Mouse (Mus musculus) left cerebral cortex, adult 2 months (tissue): ENCODE data around the gene Itga9. TPM values are rescaled to one million over a fixed set of nuclear protein-coding genes. Genes with fewer than 3 reads are reported as not detected.

Source experiments
- DNase-seq, 2 experiments: peaks; one replicate each; pipeline ENCODE4 v3.0.0; 2021 to 2022; ENCODE audit warnings: low spot score in 2 of 2, mixed read lengths in 1 of 2; ENCODE audit errors: extremely low spot score in 1 of 2
- H3K27ac ChIP-seq: fragments of 200-600 bp; 2 replicates; pipeline ENCODE4 v1.8.1; 2022
- H3K4me3 ChIP-seq: fragments of 200-600 bp; 2 replicates; pipeline ENCODE4 v1.8.1; 2022
- CTCF ChIP-seq: fragments of 200-600 bp; IDR thresholded peaks from 2 replicates; pipeline ENCODE4 v1.8.1; 2022; ENCODE audit warnings: antibody characterized with exemption, mild to moderate bottlenecking, moderate library complexity
- intact Hi-C: fragments of 180-260 bp; cut with DNase I; formaldehyde crosslinking; loops from one replicate; pipeline ENCODE4 v1.15.1; 2025
- total RNA-seq, 2 experiments: library from RNA; stranded (reverse); gene quantifications; 2 replicates each; pipeline ENCODE4 v1.2.3; 2021

Itga9 gene
- total RNA-seq, 2 experiments from 2014 or later: 8.2 to 8.3 TPM

DNA sequence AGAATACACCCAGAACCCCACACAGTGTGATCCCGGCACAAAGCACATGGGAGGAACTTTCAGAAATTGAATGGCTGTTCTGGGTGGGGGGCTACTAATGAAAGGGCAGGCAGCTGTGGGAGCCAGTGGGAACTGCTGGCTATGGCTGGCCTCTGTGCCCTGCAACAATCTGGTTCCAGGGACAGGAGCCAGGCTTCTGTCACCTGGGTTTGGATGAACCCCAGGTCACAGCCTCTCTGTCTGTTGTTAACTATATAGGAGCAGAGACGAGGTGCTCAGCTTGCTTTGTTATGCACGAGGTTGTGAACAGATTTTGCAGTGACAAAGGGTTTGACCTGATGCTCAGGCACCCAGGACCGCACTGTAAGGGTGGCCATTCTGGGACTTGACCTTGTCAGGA lies 2.1 kb downstream of the Itga9 start:
- no peak for TF ChIP-seq CTCF
- Histone ChIP-seq H3K27ac (no peak overlapping the region), H3K4me3 (no peak overlapping the region)
- intact Hi-C loops: no loop called here
- DNase-seq: no peak

GRCm38 (mm10) chr9:118610060-118610459 lies 3.6 kb downstream of the Itga9 start:
- DNase-seq: peak; percentile 37 to 41
- Histone ChIP-seq H3K4me3 (no peak overlapping the region), H3K27ac (no peak overlapping the region)
- intact Hi-C loops: loop anchor here (2.0 kb wide), 1 partner anchor 73 kb away; no protein-coding TSS in a partner anchor
- peak; percentile 57 for TF ChIP-seq CTCF

DNA sequence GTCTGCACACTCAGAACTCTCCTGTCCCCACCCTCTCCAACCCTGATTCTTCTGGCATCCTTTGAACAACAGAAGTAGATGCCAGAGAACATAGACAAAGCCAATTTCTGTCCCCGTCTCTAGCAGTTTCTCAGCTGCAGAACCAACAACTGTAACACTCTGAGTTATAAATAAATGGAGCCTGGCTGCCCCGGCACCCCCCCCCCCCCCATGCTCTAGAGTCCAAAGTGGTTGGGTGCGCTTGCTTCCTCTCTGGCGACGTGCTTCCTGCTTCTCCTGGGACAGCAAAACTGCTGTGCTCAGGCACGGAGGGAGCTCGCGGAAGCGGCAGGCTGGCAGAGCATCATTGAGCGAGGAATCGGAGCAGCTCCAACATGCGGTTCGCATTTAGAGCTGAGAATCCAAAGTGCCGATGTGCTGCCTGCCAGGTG lies 4.6 kb downstream of the Itga9 start:
- peak; percentile 36 to 39 for DNase-seq
- Histone ChIP-seq H3K27ac (no peak overlapping the region), H3K4me3 (peak overlapping the region; percentile 3)
- intact Hi-C loops: loop anchor here (2.0 kb wide), 1 partner anchor 72 kb away; no protein-coding TSS in a partner anchor
- TF ChIP-seq CTCF: no peak

DNA sequence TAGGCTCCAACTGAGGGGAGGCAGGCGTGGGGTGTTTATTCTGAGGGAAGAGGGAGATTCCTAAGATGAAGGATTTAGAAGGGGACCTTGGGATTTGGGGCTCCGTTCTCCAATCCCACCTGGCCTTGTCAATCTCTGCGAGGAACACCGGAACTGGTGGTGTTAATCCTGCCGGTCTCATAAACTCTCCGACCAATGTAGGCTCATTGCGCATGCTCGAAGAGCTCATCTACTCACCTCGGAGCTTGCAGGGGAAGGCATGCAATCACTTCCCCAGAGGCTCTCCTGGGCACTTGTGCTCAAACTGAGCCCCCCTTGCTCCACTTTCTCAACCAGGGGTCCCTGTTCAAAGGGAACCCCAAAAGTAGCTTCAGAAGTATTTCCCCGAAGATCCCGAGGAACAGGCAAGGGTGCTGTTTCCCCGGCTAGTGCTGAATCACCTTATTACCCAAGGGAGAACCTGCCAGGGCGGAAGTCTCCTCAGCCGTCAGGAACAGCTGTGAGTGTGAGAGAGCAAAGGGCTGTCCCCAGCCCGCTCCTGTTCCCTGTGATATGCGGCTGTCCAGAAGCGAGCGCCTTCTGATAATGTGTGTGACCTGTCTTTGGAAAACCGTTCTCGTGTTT lies 5.6 kb downstream of the Itga9 start:
- intact Hi-C loops: loop anchor here (2.0 kb wide), 1 partner anchor 71 kb away; no protein-coding TSS in a partner anchor
- Histone ChIP-seq H3K4me3 (no peak overlapping the region), H3K27ac (no peak overlapping the region)
- no peak for DNase-seq
- TF ChIP-seq CTCF: no peak

GRCm38 (mm10) chr9:118617237-118617636 lies 10.7 kb downstream of the Itga9 start:
- no peak overlapping the region for H3K4me3 ChIP-seq
- DNase-seq: no peak
- intact Hi-C loops: no loop called here
- no peak overlapping the region for H3K27ac ChIP-seq
- TF ChIP-seq CTCF: no peak

- H3K27ac ChIP-seq: no peak overlapping the region
- no peak for TF ChIP-seq CTCF
- no peak overlapping the region for H3K4me3 ChIP-seq
- no peak for DNase-seq
- intact Hi-C loops: no loop called here
Observed at GRCm38 (mm10) chr9:118618732-118619250, 12.3 kb downstream of the Itga9 start.

GRCm38 (mm10) chr9:118620807-118621206 lies 14.3 kb downstream of the Itga9 start:
- TF ChIP-seq CTCF: no peak
- no peak for DNase-seq
- no peak overlapping the region for H3K4me3 ChIP-seq
- intact Hi-C loops: no loop called here
- no peak overlapping the region for H3K27ac ChIP-seq

- no peak overlapping the region for H3K27ac ChIP-seq
- H3K4me3 ChIP-seq: no peak overlapping the region
- no peak for DNase-seq
- TF ChIP-seq CTCF: no peak
- intact Hi-C loops: no loop called here
Observed at GRCm38 (mm10) chr9:118621691-118622090, 15.2 kb downstream of the Itga9 start.

- Histone ChIP-seq H3K4me3 (no peak overlapping the region), H3K27ac (no peak overlapping the region)
- TF ChIP-seq CTCF: no peak
- intact Hi-C loops: no loop called here
- DNase-seq: no peak
Observed at GRCm38 (mm10) chr9:118622376-118623166, 16.1 kb downstream of the Itga9 start.

GRCm38 (mm10) chr9:118623483-118623882 lies 17.0 kb downstream of the Itga9 start:
- no peak overlapping the region for H3K27ac ChIP-seq
- intact Hi-C loops: no loop called here
- TF ChIP-seq CTCF: no peak
- DNase-seq: no peak
- no peak overlapping the region for H3K4me3 ChIP-seq

DNA sequence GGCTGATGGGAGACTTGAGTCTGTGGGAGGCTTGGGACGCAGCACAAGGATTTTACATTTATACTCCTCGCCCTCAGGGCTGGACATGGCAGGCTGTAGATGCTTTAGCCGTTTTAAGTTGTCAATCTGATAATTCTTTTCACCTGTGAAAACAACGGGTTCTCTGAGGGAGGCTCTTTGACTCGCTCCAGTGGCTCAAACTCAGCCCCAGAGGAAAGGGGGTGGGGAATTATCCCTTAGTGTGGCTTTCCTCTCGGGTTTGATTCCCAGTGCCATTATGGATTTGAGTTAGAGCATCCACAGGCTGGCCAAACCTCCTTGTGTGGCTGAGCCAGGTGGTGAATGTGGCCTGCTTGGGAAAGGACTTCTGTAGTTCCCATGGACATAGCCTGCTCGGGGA lies 17.7 kb downstream of the Itga9 start:
- intact Hi-C loops: no loop called here
- TF ChIP-seq CTCF: no peak
- H3K4me3 ChIP-seq: no peak overlapping the region
- H3K27ac ChIP-seq: no peak overlapping the region
- no peak for DNase-seq

DNA sequence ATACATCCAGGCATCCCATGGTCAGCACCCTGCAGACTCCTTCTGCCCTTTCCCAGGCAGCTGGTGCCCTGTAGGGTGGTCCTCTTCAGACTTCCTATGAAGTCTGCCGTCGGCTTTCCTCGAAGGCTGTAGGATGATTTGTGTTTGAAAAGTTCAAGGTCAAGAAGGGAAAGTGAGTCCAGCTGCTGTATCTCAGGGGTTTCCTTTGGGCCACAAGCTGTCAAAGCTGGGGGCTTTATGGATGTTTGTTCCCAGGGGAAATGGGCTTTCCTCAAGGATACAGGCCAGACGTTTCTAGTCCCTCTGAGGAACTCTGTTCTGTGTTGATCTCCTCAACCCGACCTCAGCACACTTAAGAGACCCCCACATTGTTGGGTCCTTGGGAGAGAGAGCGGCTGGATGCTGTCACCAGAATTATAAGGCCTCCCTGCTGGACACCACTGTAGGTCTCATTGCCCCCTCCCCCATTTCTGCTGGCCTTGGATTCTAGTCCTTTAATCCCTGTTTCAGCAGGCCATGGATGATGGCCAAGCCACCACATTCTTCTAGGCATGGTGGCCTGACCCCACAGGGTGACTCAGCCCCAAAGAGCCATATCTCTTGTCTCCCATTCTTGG lies 23.4 kb downstream of the Itga9 start:
- TF ChIP-seq CTCF: no peak
- intact Hi-C loops: no loop called here
- Histone ChIP-seq H3K27ac (no peak overlapping the region), H3K4me3 (no peak overlapping the region)
- DNase-seq: no peak
